Mouse (Mus musculus): ENCODE data around the gene Cntnap3. TPM values are rescaled to one million over a fixed set of nuclear protein-coding genes. Genes with fewer than 3 reads are reported as not detected.
"Not testable (repeated sequence)": the region's sequence is repeated elsewhere in the genome, so short reads cannot be mapped to it uniquely, and the experiment has no call there.

Cntnap3 gene
- polyA plus RNA-seq (2014; fragmentation: Nextera tagmentation; extraction: Ambion mirVana): 0.35 and 0.41 TPM in 2 replicates

DNA sequence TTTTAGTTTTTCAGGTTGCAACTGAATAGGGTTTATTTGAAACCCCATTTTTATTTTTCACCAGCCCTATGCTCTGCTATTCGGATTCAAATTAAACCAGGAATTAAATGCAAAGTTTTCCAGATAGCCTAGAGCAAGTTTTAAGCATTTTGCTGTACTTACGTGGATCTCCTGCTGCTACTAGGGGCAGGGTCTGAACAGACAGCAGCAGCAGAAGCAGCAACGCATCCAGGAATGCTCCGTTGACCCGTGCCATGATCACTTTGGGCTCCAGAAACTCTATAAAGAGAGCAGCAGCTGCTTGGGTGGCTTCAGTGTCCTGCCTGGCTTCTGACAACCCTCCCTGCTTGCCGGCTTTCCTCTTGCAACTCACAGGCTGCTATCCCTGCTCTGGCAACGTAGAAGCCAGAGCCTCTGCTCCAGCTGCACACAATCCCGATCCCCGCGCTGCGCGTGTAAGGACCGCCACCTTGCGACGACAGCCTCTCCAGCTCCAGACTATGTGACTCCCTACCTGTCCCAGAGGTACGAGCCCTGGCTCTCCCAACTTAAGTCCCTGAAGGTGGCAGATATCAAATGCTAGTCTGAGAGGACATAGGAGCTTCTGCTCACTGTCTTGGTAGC is at the start of gene Cntnap3:
Cntnap3 (minus strand) TSS at position 371 of the 624 bp plus-strand sequence.
- Histone ChIP-seq H3K4me2 (ENCODE audit: low read depth, severe bottlenecking) (no peak within 1 kb of the TSS), H3K9ac (ENCODE audit: low read length) (no peak within 1 kb of the TSS), H3K4me1 (ENCODE audit: control insufficient read depth, insufficient read depth, low read length) (no peaks in the 10 kb centered on the region), H3K9me3 (ENCODE audit: control insufficient read depth, low read length) (no peaks in the 10 kb centered on the region), H3K36me3 (ENCODE audit: control insufficient read depth, insufficient read depth, low read length) (no peaks in the 10 kb centered on the region), H3K4me3 (ENCODE audit: low read depth, low read length) (no peak within 1 kb of the TSS), H3K27me3 (ENCODE audit: control insufficient read depth, insufficient read depth, low read length) (no peaks in the 10 kb centered on the region), H3K27ac (replicated peaks; ENCODE audit: low read depth, low read length) (no peak within 1 kb of the TSS)
- peak; percentile 67 for DNase-seq (ENCODE audit: low spot score)
- no peak; the same call in 1 of the 2 replicates for ATAC-seq (ENCODE audit: insufficient number of reproducible peaks, low FRiP score, low TSS enrichment, low read depth)
- WGBS: 8% methylated on average over 16 of the region's 16 CpGs

DNA sequence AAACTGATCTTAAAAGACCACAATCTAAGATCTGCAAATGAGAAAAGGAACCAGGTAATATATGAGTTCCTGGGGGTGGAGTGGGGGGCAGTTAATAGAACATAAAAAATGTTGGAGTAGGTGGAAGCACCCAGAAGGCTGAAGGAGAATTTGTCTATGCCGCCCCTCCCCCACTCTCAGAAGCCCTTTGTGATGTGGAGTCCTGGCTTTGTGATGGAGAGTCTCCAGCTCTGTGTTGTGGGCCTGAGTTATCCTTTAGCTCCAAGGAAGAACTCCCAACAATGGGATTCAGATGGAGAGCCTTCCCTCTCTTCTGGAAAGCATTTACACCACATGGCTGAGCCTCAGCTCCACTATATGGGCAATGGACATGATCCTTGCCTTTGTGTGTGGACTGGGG is 13.4 kb upstream of the Cntnap3 start, which contains the start of gene Spata31:
Spata31 (plus strand) TSS at position 216 of the 400 bp plus-strand sequence.
- H3K4me2 ChIP-seq (ENCODE audit: low read depth, severe bottlenecking): no peak within 1 kb of the TSS
- no peaks in the 10 kb centered on the region for H3K36me3 ChIP-seq (ENCODE audit: control insufficient read depth, insufficient read depth, low read length)
- H3K9ac ChIP-seq (ENCODE audit: low read length): no peak within 1 kb of the TSS
- DNase-seq (ENCODE audit: low spot score) (no peak), ATAC-seq (ENCODE audit: insufficient number of reproducible peaks, low FRiP score, low TSS enrichment, low read depth) (no peak)
- H3K4me1 ChIP-seq (ENCODE audit: control insufficient read depth, insufficient read depth, low read length): no peaks in the 10 kb centered on the region
- H3K27ac ChIP-seq (replicated peaks; ENCODE audit: low read depth, low read length): no peak within 1 kb of the TSS
- no peaks in the 10 kb centered on the region for H3K27me3 ChIP-seq (ENCODE audit: control insufficient read depth, insufficient read depth, low read length)
- no peak within 1 kb of the TSS for H3K4me3 ChIP-seq (ENCODE audit: low read depth, low read length)
- WGBS: 73% methylated on average over 1 of the region's 1 CpGs
- no peaks in the 10 kb centered on the region for H3K9me3 ChIP-seq (ENCODE audit: control insufficient read depth, low read length)

DNA sequence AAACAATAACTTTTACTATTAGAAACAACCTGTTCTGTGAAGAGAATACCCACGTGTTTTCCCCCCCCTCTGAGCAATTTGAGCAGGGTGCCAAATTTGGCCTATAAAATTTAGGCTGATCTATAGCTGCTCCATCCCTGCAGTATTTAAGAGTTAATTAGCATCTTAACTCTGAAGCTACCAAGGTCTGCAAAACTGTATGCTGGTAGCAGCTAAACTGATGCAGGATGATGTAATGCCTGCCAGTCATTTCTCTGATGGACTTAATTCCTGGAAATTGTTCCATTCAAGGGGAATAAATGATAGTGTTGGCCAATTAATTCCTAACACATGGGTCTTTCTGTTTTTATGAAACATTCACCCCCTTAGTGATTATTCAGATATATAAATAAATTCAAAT is 623 bp downstream of the Cntnap3 start:
- no peak overlapping the region for H3K4me2 ChIP-seq (ENCODE audit: low read depth, severe bottlenecking)

DNA sequence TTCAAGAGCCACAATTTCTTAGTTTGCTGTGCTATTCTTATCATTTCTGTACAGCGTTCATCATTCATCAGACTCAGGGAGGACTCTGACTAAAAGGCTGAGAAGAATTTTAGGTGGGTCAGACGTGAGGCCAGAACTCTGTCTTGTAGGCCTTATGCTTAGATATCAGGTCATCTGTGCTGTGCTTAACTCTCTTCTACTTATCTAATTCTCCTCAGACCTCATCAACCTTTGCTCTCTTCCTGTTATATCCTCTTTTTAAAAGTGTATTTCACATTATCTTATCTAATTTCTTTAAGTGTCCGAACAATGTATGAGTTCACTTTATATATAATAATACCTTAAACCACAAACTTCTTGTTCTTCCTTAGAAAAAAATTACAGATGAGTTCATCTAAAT is 38.4 kb downstream of the Cntnap3 start:
- Histone ChIP-seq H3K36me3 (ENCODE audit: control insufficient read depth, insufficient read depth, low read length) (no peaks in the 10 kb centered on the region), H3K4me3 (ENCODE audit: low read depth, low read length) (no peak overlapping the region), H3K27ac (replicated peaks; ENCODE audit: low read depth, low read length) (no peak overlapping the region), H3K4me1 (ENCODE audit: control insufficient read depth, insufficient read depth, low read length) (no peaks in the 10 kb centered on the region), H3K27me3 (ENCODE audit: control insufficient read depth, insufficient read depth, low read length) (no peaks in the 10 kb centered on the region), H3K9ac (ENCODE audit: low read length) (no peak overlapping the region), H3K9me3 (ENCODE audit: control insufficient read depth, low read length) (no peaks in the 10 kb centered on the region), H3K4me2 (ENCODE audit: low read depth, severe bottlenecking) (no peak overlapping the region)
- no peak for ATAC-seq (ENCODE audit: insufficient number of reproducible peaks, low FRiP score, low TSS enrichment, low read depth)
- no peak for DNase-seq (ENCODE audit: low spot score)
- WGBS: 85% methylated on average over 3 of the region's 3 CpGs

More for the DNA sequence above, 623 bp downstream of the Cntnap3 start:
- DNase-seq (ENCODE audit: low spot score): no peak
- H3K9me3 ChIP-seq (ENCODE audit: control insufficient read depth, low read length): no peaks in the 10 kb centered on the region
- H3K4me1 ChIP-seq (ENCODE audit: control insufficient read depth, insufficient read depth, low read length): no peaks in the 10 kb centered on the region
- H3K27ac ChIP-seq (replicated peaks; ENCODE audit: low read depth, low read length): no peak overlapping the region
- no peak overlapping the region for H3K9ac ChIP-seq (ENCODE audit: low read length)
- no peaks in the 10 kb centered on the region for H3K36me3 ChIP-seq (ENCODE audit: control insufficient read depth, insufficient read depth, low read length)
- H3K4me3 ChIP-seq (ENCODE audit: low read depth, low read length): no peak overlapping the region
- WGBS: 36% methylated on average over 1 of the region's 1 CpGs
- no peaks in the 10 kb centered on the region for H3K27me3 ChIP-seq (ENCODE audit: control insufficient read depth, insufficient read depth, low read length)
- no peak for ATAC-seq (ENCODE audit: insufficient number of reproducible peaks, low FRiP score, low TSS enrichment, low read depth)

DNA sequence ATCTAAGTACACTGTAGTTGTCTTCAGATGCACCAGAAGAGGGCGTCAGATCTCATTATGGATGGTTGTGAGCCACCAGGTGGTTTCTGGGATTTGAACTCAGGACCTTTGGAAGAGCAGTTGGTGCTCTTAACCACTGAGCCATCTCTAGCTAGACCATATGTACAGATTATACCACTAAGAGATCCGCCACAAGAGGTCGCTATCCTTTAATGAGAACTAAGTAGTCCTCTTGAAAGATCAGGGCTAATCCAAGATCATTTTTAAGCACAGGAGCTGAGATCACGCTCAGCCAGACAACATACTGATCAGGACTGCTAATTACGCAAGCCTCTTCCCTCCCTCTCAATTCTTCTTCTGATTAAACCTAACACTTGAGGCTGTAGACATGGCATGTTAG is 78.9 kb downstream of the Cntnap3 start:
- H3K9me3 ChIP-seq (ENCODE audit: control insufficient read depth, low read length); H3K9ac ChIP-seq (ENCODE audit: low read length); H3K27ac ChIP-seq (replicated peaks; ENCODE audit: low read depth, low read length); H3K36me3 ChIP-seq (ENCODE audit: control insufficient read depth, insufficient read depth, low read length); DNase-seq (ENCODE audit: low spot score); H3K4me1 ChIP-seq (ENCODE audit: control insufficient read depth, insufficient read depth, low read length); H3K4me3 ChIP-seq (ENCODE audit: low read depth, low read length); H3K27me3 ChIP-seq (ENCODE audit: control insufficient read depth, insufficient read depth, low read length); ATAC-seq (ENCODE audit: insufficient number of reproducible peaks, low FRiP score, low TSS enrichment, low read depth); H3K4me2 ChIP-seq (ENCODE audit: low read depth, severe bottlenecking): not testable (repeated sequence)
- 55% methylated on average over 5 of the region's 5 CpGs for WGBS

DNA sequence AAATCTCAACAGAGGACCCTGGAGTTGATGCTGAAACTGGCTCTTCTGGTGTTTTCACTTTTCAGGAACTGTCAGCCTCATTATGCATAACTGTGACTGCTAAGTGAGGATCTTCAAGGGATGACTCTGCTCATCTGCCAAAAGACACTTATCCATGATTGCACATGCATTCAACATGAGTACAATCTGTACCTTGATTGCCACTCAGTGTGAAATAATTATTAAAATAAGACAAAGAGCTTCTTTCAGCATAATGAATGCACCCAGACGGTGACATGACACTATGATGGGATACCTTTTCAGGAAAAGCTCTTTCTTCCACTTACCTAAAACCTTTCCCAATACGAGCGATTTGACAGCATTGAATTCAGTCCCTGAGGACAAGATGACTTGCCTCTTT is 158.4 kb downstream of the Cntnap3 start:
- H3K9ac ChIP-seq (ENCODE audit: low read length): no peak overlapping the region
- H3K4me3 ChIP-seq (ENCODE audit: low read depth, low read length): no peak overlapping the region
- WGBS: 83% methylated on average over 3 of the region's 3 CpGs
- H3K4me1 ChIP-seq (ENCODE audit: control insufficient read depth, insufficient read depth, low read length): no peaks in the 10 kb centered on the region
- no peak for ATAC-seq (ENCODE audit: insufficient number of reproducible peaks, low FRiP score, low TSS enrichment, low read depth)
- DNase-seq (ENCODE audit: low spot score): no peak
- H3K4me2 ChIP-seq (ENCODE audit: low read depth, severe bottlenecking): no peak overlapping the region
- no peaks in the 10 kb centered on the region for H3K9me3 ChIP-seq (ENCODE audit: control insufficient read depth, low read length)
- H3K27me3 ChIP-seq (ENCODE audit: control insufficient read depth, insufficient read depth, low read length): no peaks in the 10 kb centered on the region
- no peaks in the 10 kb centered on the region for H3K36me3 ChIP-seq (ENCODE audit: control insufficient read depth, insufficient read depth, low read length)
- no peak overlapping the region for H3K27ac ChIP-seq (replicated peaks; ENCODE audit: low read depth, low read length)

DNA sequence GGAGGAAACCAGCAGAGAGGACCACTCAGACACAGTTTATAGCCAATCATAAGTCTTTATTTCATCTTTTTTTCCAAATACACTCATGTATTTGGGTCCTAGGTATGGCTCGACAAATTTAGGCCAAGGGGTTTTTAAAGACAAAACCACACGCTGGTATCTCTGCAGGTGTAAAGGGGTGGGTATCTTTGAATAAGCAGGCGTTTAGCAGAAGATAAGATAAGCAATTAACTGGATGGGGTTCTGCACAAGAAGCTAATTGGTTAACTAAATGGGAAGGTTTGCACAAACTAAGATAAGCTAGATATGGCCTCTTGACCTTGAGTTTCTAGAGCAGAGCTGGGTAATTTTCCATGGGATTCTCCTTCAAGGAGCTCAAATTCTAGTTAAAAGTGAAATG is 171.5 kb downstream of the Cntnap3 start:
- H3K27me3 ChIP-seq (ENCODE audit: control insufficient read depth, insufficient read depth, low read length): no peaks in the 10 kb centered on the region
- no peak overlapping the region for H3K4me2 ChIP-seq (ENCODE audit: low read depth, severe bottlenecking)
- H3K9ac ChIP-seq (ENCODE audit: low read length): no peak overlapping the region
- H3K4me1 ChIP-seq (ENCODE audit: control insufficient read depth, insufficient read depth, low read length): no peaks in the 10 kb centered on the region
- WGBS: 71% methylated on average over 3 of the region's 3 CpGs
- H3K36me3 ChIP-seq (ENCODE audit: control insufficient read depth, insufficient read depth, low read length): no peaks in the 10 kb centered on the region
- DNase-seq (ENCODE audit: low spot score) (no peak), ATAC-seq (ENCODE audit: insufficient number of reproducible peaks, low FRiP score, low TSS enrichment, low read depth) (no peak)
- H3K4me3 ChIP-seq (ENCODE audit: low read depth, low read length): no peak overlapping the region
- H3K27ac ChIP-seq (replicated peaks; ENCODE audit: low read depth, low read length): no peak overlapping the region
- no peaks in the 10 kb centered on the region for H3K9me3 ChIP-seq (ENCODE audit: control insufficient read depth, low read length)

DNA sequence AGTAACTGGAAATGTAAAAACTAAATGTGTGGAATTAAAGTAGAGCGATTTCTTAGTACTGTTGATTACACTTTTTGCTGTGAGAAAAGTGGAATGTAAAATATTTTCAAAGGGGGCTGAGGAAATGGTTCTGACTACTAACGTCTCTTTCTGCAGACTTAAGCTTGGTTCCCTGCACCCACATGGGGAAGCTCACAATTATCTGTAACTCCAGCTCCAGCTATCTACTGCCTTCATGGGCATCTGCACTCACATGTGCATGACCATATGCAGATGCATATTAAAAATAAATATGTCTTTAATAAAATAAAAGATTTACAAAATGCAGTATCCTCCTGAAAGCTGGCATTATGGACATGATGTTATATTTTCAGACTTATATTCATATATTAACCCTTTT is 187.0 kb downstream of the Cntnap3 start:
- H3K36me3 ChIP-seq (ENCODE audit: control insufficient read depth, insufficient read depth, low read length): no peaks in the 10 kb centered on the region
- no peak overlapping the region for H3K4me3 ChIP-seq (ENCODE audit: low read depth, low read length)
- DNase-seq (ENCODE audit: low spot score) (no peak), ATAC-seq (ENCODE audit: insufficient number of reproducible peaks, low FRiP score, low TSS enrichment, low read depth) (no peak)
- no peak overlapping the region for H3K9ac ChIP-seq (ENCODE audit: low read length)
- H3K27me3 ChIP-seq (ENCODE audit: control insufficient read depth, insufficient read depth, low read length): no peaks in the 10 kb centered on the region
- no peaks in the 10 kb centered on the region for H3K9me3 ChIP-seq (ENCODE audit: control insufficient read depth, low read length)
- WGBS: 84% methylated on average over 2 of the region's 2 CpGs
- no peak overlapping the region for H3K27ac ChIP-seq (replicated peaks; ENCODE audit: low read depth, low read length)
- H3K4me2 ChIP-seq (ENCODE audit: low read depth, severe bottlenecking): no peak overlapping the region
- no peaks in the 10 kb centered on the region for H3K4me1 ChIP-seq (ENCODE audit: control insufficient read depth, insufficient read depth, low read length)

DNA sequence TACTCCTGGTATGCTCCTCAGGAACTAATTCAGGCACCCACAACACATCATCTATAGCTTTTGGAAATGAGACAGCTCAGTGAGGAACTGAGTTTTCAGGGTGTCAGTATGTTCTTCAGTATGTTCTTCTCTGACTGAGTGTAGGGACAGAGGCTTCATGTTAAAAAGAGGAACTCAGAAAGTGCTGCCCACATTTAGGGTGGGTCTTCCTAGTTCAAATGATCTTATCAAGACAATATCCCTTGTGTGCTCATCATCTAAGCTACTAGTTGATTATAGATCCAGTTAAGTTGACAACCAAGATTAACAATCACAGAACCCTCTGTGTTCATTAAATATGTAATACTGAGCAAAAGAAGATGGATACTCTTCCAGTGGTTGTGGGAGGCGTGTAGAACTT is 211.3 kb downstream of the Cntnap3 start:
- WGBS: 77% methylated on average over 1 of the region's 1 CpGs
- H3K4me2 ChIP-seq (ENCODE audit: low read depth, severe bottlenecking): no peak overlapping the region
- H3K9me3 ChIP-seq (ENCODE audit: control insufficient read depth, low read length): no peaks in the 10 kb centered on the region
- no peaks in the 10 kb centered on the region for H3K4me1 ChIP-seq (ENCODE audit: control insufficient read depth, insufficient read depth, low read length)
- no peak overlapping the region for H3K27ac ChIP-seq (replicated peaks; ENCODE audit: low read depth, low read length)
- no peaks in the 10 kb centered on the region for H3K36me3 ChIP-seq (ENCODE audit: control insufficient read depth, insufficient read depth, low read length)
- ATAC-seq (ENCODE audit: insufficient number of reproducible peaks, low FRiP score, low TSS enrichment, low read depth) (no peak), DNase-seq (ENCODE audit: low spot score) (no peak)
- no peaks in the 10 kb centered on the region for H3K27me3 ChIP-seq (ENCODE audit: control insufficient read depth, insufficient read depth, low read length)
- H3K4me3 ChIP-seq (ENCODE audit: low read depth, low read length): no peak overlapping the region
- H3K9ac ChIP-seq (ENCODE audit: low read length): no peak overlapping the region
